Mouse (Mus musculus): ENCODE results near the gene Adarb1. TPM values are rescaled to one million over a fixed set of nuclear protein-coding genes. Genes with fewer than 3 reads are reported as not detected.

Adarb1 gene
- polyA plus RNA-seq, 1 experiment, result 11.5 TPM

- Histone ChIP-seq H3K4me3 (ENCODE audit: insufficient read depth, low read length) (no peak overlapping the region), H3K27ac (ENCODE audit: insufficient read depth, low read length) (no peak overlapping the region), H3K4me1 (ENCODE audit: control insufficient read depth, insufficient read depth, low read length) (no peaks in the 10 kb centered on the region)
- TF ChIP-seq CTCF (IDR thresholded peaks at IDR 0.05; ENCODE audit: borderline replicate concordance, insufficient read depth, low read length) (no peak), POLR2A (IDR thresholded peaks at IDR 0.05; ENCODE audit: low read depth, low read length) (no peak)
Observed at GRCm38 (mm10) chr10:77267027-77267426, 151.0 kb downstream of the Adarb1 start.

- Histone ChIP-seq H3K27ac (ENCODE audit: insufficient read depth, low read length) (no peak overlapping the region), H3K4me3 (ENCODE audit: insufficient read depth, low read length) (no peak overlapping the region), H3K4me1 (ENCODE audit: control insufficient read depth, insufficient read depth, low read length) (no peaks in the 10 kb centered on the region)
- no peak for TF ChIP-seq POLR2A (IDR thresholded peaks at IDR 0.05; ENCODE audit: low read depth, low read length)
- no peak for TF ChIP-seq CTCF (IDR thresholded peaks at IDR 0.05; ENCODE audit: borderline replicate concordance, insufficient read depth, low read length)
Observed at GRCm38 (mm10) chr10:77266281-77266680, 151.8 kb downstream of the Adarb1 start.

- TF ChIP-seq POLR2A (IDR thresholded peaks at IDR 0.05; ENCODE audit: low read depth, low read length) (no peak), CTCF (IDR thresholded peaks at IDR 0.05; ENCODE audit: borderline replicate concordance, insufficient read depth, low read length) (no peak)
- Histone ChIP-seq H3K4me1 (ENCODE audit: control insufficient read depth, insufficient read depth, low read length) (peaks cover 5% of the 10 kb centered on the region; the same call in 1 of the 2 replicates), H3K4me3 (ENCODE audit: insufficient read depth, low read length) (peak overlapping the region; percentile 96)
Observed at GRCm38 (mm10) chr10:77260166-77260875, 157.7 kb downstream of the Adarb1 start.

GRCm38 (mm10) chr10:77258704-77259621 is 159.1 kb downstream of the Adarb1 start, which contains the start of gene Pofut2:
Pofut2 (plus strand) TSS chr10:77259218.
- TF ChIP-seq POLR2A (IDR thresholded peaks at IDR 0.05; ENCODE audit: low read depth, low read length) (peak; percentile 83), CTCF (IDR thresholded peaks at IDR 0.05; ENCODE audit: borderline replicate concordance, insufficient read depth, low read length) (peak; percentile 30; the same call in 1 of the 2 replicates)
- Histone ChIP-seq H3K27ac (ENCODE audit: insufficient read depth, low read length) (peak within 1 kb of the TSS; percentile 75), H3K4me1 (ENCODE audit: control insufficient read depth, insufficient read depth, low read length) (peaks cover 5% of the 10 kb centered on the region; the same call in 1 of the 2 replicates), H3K4me3 (ENCODE audit: insufficient read depth, low read length) (peak within 1 kb of the TSS; percentile 96)

More at GRCm38 (mm10) chr10:77260166-77260875, 157.7 kb downstream of the Adarb1 start:
- H3K27ac ChIP-seq (ENCODE audit: insufficient read depth, low read length), result no peak overlapping the region

- peaks cover 5% of the 10 kb centered on the region; the same call in 1 of the 2 replicates for H3K4me1 ChIP-seq (ENCODE audit: control insufficient read depth, insufficient read depth, low read length)
- H3K4me3 ChIP-seq (ENCODE audit: insufficient read depth, low read length), result peak overlapping the region; percentile 56
- H3K27ac ChIP-seq (ENCODE audit: insufficient read depth, low read length), result no peak overlapping the region
- TF ChIP-seq POLR2A (IDR thresholded peaks at IDR 0.05; ENCODE audit: low read depth, low read length), result no peak
- TF ChIP-seq CTCF (IDR thresholded peaks at IDR 0.05; ENCODE audit: borderline replicate concordance, insufficient read depth, low read length), result no peak
Observed at GRCm38 (mm10) chr10:77258041-77258590, 160.0 kb downstream of the Adarb1 start.

- TF ChIP-seq POLR2A (IDR thresholded peaks at IDR 0.05; ENCODE audit: low read depth, low read length) (no peak), CTCF (IDR thresholded peaks at IDR 0.05; ENCODE audit: borderline replicate concordance, insufficient read depth, low read length) (no peak)
- H3K4me3 ChIP-seq (ENCODE audit: insufficient read depth, low read length), result no peak overlapping the region
- H3K4me1 ChIP-seq (ENCODE audit: control insufficient read depth, insufficient read depth, low read length), result peaks cover 5% of the 10 kb centered on the region; the same call in 1 of the 2 replicates
- no peak overlapping the region for H3K27ac ChIP-seq (ENCODE audit: insufficient read depth, low read length)
Observed at GRCm38 (mm10) chr10:77255676-77256075, 162.4 kb downstream of the Adarb1 start.

- TF ChIP-seq CTCF (IDR thresholded peaks at IDR 0.05; ENCODE audit: borderline replicate concordance, insufficient read depth, low read length), result no peak
- no peak for TF ChIP-seq POLR2A (IDR thresholded peaks at IDR 0.05; ENCODE audit: low read depth, low read length)
- Histone ChIP-seq H3K4me3 (ENCODE audit: insufficient read depth, low read length) (no peak overlapping the region), H3K27ac (ENCODE audit: insufficient read depth, low read length) (no peak overlapping the region), H3K4me1 (ENCODE audit: control insufficient read depth, insufficient read depth, low read length) (peaks cover 2% of the 10 kb centered on the region; the same call in 1 of the 2 replicates)
Observed at GRCm38 (mm10) chr10:77255231-77255630, 162.8 kb downstream of the Adarb1 start.

- no peaks in the 10 kb centered on the region; the same call in 1 of the 2 replicates for H3K4me1 ChIP-seq (ENCODE audit: control insufficient read depth, insufficient read depth, low read length)
- no peak overlapping the region for H3K4me3 ChIP-seq (ENCODE audit: insufficient read depth, low read length)
- TF ChIP-seq CTCF (IDR thresholded peaks at IDR 0.05; ENCODE audit: borderline replicate concordance, insufficient read depth, low read length) (peak; percentile 61; the same call in 1 of the 2 replicates), POLR2A (IDR thresholded peaks at IDR 0.05; ENCODE audit: low read depth, low read length) (no peak)
- peak overlapping the region; percentile 89 for H3K27ac ChIP-seq (ENCODE audit: insufficient read depth, low read length)
Observed at GRCm38 (mm10) chr10:77252790-77253189, 165.3 kb downstream of the Adarb1 start.
